Mouse (Mus musculus) urinary bladder, adult 2 months (tissue): Measurements from ENCODE around the gene Spata31d1d. TPM values are rescaled to one million over a fixed set of nuclear protein-coding genes. Genes with fewer than 3 reads are reported as not detected.
"Not testable (repeated sequence)": the region's sequence is repeated elsewhere in the genome, so short reads cannot be mapped to it uniquely, and the experiment has no call there.

Experiments
- DNase-seq: peaks from one replicate; pipeline ENCODE4 v3.0.0; 2022; ENCODE audit warnings: low spot score
- polyA plus RNA-seq: library from polyadenylated mRNA; depleted of rRNA; stranded (reverse); fragments of >200 nt; gene quantifications from 2 replicates; pipeline ENCODE4 v1.2.3, GENCODE M21; 2012; rRNA removed

Gene Spata31d1d
- polyA plus RNA-seq: not detected in 2 replicates

DNA sequence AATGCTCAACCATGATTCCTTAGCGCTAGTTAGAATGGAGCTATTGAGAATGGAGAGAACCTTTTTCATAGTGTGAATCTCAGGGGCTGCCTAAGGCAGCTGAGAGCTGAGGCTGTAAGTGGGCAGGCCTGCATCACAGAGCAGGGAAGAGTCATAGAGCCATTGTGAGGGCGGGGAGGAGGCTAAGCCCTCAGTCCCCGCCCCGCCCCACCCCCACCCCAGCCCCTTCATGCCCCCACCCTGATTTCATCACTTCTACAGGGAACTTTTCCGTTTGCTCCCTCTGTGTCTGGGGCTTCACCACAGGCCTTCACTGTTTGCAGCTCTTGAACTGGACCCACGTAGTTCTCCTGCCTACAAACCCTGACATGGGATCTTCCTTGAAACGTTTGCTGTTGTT lies at the start of gene Spata31d1d:
Spata31d1d (minus strand) TSS at position 101 of the 400 bp plus-strand sequence.
- DNase-seq: no peak

DNA sequence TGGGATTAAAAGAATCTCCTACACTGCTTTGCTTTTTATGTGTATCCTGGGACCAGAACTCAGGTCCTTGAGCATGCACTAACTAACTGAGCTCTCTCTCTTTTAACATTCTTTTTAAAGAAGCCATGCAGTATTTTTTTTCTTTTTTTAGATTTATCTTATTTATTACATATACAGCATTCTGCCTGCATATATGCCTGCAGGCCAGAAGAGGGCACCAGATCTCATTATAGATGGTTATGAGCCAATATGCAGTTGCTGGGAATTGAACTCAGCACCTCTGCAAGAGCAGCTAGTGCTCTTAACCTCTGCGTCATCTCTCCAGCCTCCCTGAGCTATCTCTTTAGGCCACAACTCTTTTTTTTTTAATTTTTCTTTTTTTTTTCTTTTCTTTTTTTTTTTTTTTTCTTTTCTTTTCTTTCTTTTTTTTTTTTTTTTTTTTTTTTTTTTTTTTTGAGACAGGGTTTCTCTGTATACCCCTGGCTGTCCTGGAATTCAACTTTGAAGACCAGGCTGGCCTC lies 48.3 kb upstream of the Spata31d1d start:
- not testable (repeated sequence) for DNase-seq

GRCm38 (mm10) chr13:59779213-59779612 lies 47.7 kb upstream of the Spata31d1d start:
- DNase-seq: no peak

GRCm38 (mm10) chr13:59775168-59775567 lies 43.6 kb upstream of the Spata31d1d start:
- no peak for DNase-seq

DNA sequence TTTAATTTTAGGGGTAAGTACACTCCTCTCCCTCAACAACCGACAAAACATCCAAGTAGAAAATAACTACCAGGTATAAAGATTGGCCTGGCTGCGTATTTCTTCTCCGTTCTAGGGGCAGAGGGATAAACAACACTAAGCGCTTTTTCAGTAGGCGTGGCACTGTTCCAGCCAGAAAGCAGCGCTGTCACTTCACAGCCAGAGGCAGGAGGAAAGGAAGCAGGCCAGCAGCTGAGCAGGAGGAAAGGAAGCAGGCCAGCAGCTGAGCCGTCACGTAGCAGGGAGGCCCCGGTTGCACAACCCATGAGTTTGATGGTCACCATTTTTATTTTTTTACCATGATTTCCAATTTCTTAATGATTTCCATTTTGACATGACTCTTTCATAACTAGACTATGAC lies 39.7 kb upstream of the Spata31d1d start:
- no peak for DNase-seq

DNA sequence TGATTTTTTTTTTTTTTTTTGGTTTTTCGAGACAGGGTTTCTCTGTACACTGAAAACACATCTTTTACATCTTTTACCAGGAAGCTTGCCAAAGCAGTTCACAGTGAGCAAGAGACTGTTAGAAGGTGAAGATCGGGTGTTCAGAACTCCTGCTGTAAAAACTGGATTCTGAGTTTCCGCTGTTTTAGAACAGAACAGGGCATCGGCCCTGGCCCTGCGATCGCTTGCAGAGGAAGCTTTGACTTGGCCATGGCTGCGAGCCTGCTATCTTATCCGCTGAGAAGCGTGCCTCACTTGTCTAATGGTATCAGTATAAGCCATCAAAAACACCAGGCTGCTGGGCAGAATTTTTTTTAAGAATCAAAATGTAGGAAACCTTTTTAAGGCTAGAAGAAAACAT lies 39.3 kb upstream of the Spata31d1d start:
- no peak for DNase-seq

GRCm38 (mm10) chr13:59770164-59770562 lies 38.6 kb upstream of the Spata31d1d start:
- DNase-seq: peak; percentile 73

DNA sequence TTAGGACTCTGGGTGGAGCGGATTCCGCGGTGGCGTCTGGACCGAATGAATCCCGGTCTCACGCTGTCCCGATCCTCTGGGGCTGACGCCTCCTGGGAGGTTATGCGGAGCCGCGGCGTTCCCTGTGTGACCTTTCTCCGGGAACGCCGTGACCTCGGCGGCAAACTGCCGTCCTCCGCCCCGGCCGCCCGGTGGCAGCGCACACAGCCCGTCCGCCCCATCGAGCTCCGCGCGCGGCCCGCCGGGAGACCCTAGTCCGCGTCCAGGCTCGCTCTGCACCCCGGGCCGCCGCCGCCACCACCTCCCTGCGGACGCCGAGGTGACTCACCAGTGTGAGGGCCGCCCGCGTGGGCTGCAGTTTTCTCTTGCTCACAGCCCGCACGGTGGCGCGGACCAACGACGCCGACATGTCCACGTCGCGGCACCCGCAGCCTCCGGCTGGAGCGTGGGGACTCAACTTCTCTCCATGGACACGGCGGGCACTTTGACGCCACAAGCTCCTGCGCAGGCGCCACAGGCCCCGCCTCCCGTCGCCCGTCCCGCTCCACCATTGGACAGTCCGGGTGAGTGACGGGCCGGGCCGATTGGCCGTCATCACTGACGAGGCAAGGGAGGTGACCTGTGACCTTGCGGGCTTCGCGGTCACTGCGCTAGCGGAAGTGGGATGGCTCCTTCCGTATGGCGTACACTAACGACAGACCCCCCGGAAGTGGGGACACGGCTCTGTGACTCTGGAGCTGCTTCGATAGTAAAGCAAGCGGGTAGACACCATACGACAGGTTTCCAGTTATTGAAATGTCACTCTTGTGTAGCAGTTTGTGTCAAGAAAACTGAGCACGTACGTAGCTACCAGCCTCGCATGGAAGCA lies 38.0 kb upstream of the Spata31d1d start, which contains the start of gene Isca1:
Isca1 (minus strand) TSS at position 515 of the 868 bp plus-strand sequence.
- DNase-seq: peak; percentile 99

- no peak for DNase-seq
Observed at GRCm38 (mm10) chr13:59768531-59768930, 37.0 kb upstream of the Spata31d1d start.

GRCm38 (mm10) chr13:59766786-59767515 lies 35.4 kb upstream of the Spata31d1d start:
- DNase-seq: no peak

DNA sequence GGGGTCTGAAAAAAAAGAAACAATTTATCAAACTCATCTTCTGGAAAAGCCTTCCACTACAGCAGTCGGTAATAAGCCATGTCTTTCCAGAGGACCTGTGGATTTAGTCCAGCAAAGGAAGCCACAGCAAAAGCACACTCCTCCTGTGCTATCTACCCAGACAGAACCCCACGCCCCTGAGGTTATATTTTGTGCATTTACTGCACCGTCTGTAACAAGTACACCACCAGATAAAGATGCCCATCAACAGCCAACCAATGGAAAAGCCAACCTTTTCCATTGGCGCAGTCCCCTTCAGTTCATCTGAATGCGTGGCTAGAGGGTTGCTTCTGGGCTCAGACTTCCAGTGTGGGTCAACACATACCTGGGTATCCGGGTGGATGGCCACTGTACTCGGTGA lies 31.2 kb upstream of the Spata31d1d start:
- DNase-seq: no peak

DNA sequence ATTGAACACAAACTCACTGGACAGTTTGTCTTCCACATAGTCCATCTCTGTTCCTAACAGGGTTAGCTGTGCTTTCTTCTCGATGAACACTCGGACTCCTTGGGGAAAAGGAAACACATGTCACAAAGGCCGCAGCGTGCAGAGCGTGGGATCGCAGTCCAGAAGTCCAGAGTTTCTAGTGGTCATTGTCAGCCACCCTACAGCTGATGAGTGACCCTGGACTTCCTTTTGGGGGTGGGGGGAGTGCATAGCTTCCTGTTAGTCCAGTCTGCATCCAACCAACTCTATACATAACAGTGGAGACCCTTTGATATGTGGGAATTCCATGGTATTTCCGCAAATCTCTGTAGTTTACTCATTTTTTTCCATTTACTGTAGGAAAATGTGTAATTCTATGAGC lies 25.4 kb upstream of the Spata31d1d start:
- no peak for DNase-seq

- DNase-seq: no peak
Observed at GRCm38 (mm10) chr13:59750310-59750709, 18.8 kb upstream of the Spata31d1d start.

DNA sequence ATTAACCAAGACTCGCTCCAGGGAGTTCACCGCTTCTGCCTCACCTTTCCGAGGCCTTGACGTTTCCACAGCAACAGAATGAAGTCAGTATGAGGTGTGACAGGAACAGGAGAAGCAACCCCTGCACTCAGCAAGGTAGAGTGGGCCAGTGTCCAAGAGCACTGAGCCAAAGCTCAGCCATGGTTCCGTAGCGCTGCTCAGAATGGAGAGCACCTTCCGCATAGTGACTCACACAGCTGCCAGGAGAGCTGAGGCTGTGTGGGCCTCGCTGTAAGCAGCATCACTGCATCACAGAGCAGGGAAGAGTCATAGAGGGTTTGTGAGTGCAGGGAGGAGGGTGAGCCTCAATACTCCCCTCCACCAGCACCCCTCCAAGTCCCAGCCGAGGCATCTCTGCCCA lies 15.2 kb upstream of the Spata31d1d start, which contains the start of gene 1700014D04Rik:
1700014D04Rik (minus strand) TSS at position 42 of the 400 bp plus-strand sequence.
- no peak for DNase-seq

DNA sequence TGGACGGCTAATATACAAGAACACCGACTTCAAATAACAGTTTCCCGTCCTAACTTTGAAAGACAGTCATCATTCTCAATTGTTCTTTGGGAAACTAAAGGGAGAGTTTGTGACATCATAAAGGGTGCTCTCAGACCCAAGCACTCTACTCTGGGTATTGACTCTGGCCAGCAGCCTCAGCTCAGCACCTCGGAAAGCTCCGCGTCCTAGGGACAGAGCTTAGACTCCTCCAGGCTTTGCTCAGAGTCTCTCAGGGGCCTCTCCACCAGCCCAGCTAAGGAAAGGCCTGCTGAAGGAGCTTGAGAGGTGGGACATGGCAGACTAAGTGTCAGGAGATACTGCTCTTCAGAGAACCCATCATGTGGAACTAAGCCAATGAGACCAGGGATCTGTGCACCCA lies 14.6 kb upstream of the Spata31d1d start:
- DNase-seq: no peak

- no peak for DNase-seq
Observed at GRCm38 (mm10) chr13:59745462-59745861, 13.9 kb upstream of the Spata31d1d start.

DNA sequence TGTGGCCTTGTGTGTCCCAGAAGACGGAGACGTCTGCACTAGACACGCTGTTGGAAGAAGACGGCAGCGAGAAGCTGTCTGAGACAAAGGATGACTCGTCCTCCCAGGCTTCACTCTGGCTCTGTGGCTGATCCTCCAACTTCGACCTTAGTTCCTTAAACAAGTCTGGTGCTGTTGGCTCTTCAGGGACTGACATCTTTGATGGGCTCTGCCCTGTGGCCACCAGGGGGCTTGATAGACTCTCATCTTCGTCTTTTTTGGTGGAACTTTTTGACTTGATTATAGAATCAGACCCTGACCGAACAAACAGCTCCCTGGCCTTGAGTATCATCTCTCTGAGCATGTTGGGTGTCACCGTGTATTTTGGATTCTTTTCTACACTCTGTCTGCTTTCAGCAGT lies 10.1 kb upstream of the Spata31d1d start:
- DNase-seq: no peak

DNA sequence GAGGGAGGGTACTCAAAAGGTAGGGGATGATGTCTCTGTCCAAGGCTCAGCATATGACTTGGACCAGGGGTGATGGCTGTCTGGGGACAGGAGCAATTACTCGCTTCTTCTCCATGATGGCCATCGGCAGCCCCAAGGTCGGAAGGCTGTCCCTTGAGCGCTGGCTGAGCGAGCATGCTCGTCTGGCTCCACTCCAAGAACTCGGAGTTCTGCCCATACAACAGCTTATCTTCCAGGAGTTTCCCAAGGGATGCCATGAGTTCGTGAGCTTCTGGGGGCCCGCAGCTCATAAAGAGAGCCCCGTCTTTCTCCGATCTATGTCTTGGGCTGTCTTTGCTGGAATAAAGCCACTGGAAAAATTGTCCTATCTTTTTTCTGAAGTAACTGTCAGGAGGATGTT lies 9.5 kb upstream of the Spata31d1d start:
- no peak for DNase-seq

DNA sequence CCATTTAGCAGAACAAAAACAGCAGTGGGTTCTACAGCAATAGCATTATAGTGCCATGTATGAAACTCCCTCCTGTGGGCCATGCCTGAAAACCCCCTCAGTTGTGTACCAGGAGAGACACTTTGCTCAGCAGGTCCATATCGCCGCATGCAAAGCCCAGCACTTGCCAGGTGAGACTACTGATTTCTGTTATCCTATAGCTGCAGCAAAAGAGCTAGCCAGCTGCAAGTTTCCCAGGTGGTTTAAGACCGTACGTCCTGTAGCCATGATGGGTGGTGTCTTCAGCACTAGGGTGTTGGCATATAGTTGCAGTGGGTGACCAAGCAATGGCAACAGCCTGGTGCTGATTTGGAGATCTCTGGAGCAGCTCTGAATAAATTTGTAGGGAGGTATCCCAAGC lies 7.8 kb upstream of the Spata31d1d start:
- DNase-seq: no peak

- DNase-seq: no peak
Observed at GRCm38 (mm10) chr13:59738455-59738854, 6.9 kb upstream of the Spata31d1d start.

- no peak for DNase-seq
Observed at GRCm38 (mm10) chr13:59735190-59735589, 3.6 kb upstream of the Spata31d1d start.

DNA sequence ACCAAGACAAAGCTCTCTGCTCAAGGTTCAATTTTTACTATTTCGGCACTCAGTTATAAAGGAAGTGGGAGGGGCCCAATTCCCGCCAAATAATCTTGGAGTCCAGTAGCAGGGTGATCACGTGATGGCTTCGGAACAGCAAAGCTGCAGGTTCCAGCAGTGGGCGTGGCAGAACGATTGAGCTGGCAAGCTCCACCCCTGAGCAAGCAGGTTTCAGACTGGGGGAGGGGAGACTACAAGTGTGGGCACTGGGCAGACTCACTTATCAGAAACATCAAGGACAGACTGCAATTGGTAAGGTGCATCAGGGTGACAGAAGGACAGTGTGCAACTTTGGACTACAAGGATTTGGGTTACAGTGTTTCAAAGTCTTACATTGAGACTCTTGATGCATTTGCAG lies 2.8 kb upstream of the Spata31d1d start:
- not testable (repeated sequence) for DNase-seq
